Mouse (Mus musculus) limb, embryonic 11.5 days (tissue): ENCODE measurements around the gene Hmgcll1. TPM values are rescaled to one million over a fixed set of nuclear protein-coding genes. Genes with fewer than 3 reads are reported as not detected.

Experiments used
- ATAC-seq: fragments of 200-750 bp; cut with Nextera tagmentation; 2 replicates; pipeline ENCODE4 v1.8.0; 2017; ENCODE audit warnings: low read depth; ENCODE audit not compliant: insufficient number of reproducible peaks, low FRiP score, low TSS enrichment
- DNase-seq: peaks from one replicate; pipeline ENCODE4 v3.0.0-alpha.2; 2015; ENCODE audit warnings: low spot score
- H3K27ac ChIP-seq: fragments of 300-500 bp; sonication (generic); replicated peaks from 2 replicates; pipeline ENCODE4 v1.5.1; 2014; ENCODE audit warnings: low read depth, mild to moderate bottlenecking, low read length
- H3K27me3 ChIP-seq: fragments of 300-500 bp; sonication (generic); 2 replicates; pipeline ENCODE4 v1.6.1; 2014; ENCODE audit warnings: mild to moderate bottlenecking, low read length, mixed read lengths; ENCODE audit not compliant: control insufficient read depth, insufficient read depth
- H3K36me3 ChIP-seq: fragments of 300-500 bp; sonication (generic); 2 replicates; pipeline ENCODE4 v1.6.1; 2014; ENCODE audit warnings: mild to moderate bottlenecking, low read length, moderate library complexity, mixed read lengths; ENCODE audit not compliant: control insufficient read depth, insufficient read depth
- H3K4me1 ChIP-seq: fragments of 300-500 bp; sonication (generic); 2 replicates; pipeline ENCODE4 v1.6.1; 2014; ENCODE audit warnings: low read length, mixed read lengths; ENCODE audit not compliant: control insufficient read depth, insufficient read depth
- H3K4me2 ChIP-seq: fragments of 300-500 bp; sonication (generic); 2 replicates; pipeline ENCODE4 v1.6.1; 2014; ENCODE audit warnings: low read depth, mild to moderate bottlenecking, moderate library complexity; ENCODE audit not compliant: severe bottlenecking
- H3K4me3 ChIP-seq: fragments of 300-500 bp; sonication (generic); 2 replicates; pipeline ENCODE4 v1.5.1; 2014; ENCODE audit warnings: low read depth, low read length
- H3K9ac ChIP-seq: fragments of 300-500 bp; sonication (generic); 2 replicates; pipeline ENCODE4 v1.6.1; 2014; ENCODE audit warnings: mild to moderate bottlenecking, low read length
- H3K9me3 ChIP-seq: fragments of 300-500 bp; sonication (generic); 2 replicates; pipeline ENCODE4 v1.6.1; 2016; ENCODE audit warnings: low read length; ENCODE audit not compliant: control insufficient read depth
- WGBS: fragments of 180-500 bp; shearing (Covaris S2); extraction: QIAGEN DNeasy Blood & Tissue Kit; methylation state at CpG from one replicate; pipeline ENCODE4 v1.1.7; 2014; 5-methylcytosine and 5-hydroxymethylcytosine counted together
- polyA plus RNA-seq: library from polyadenylated mRNA; unstranded; fragments of >200 nt; fragmentation: Nextera tagmentation; extraction: Ambion mirVana; gene quantifications from 2 replicates; pipeline ENCODE4 v1.2.1, GENCODE M21; 2014

Gene Hmgcll1
- 5.8 and 7.0 TPM in 2 replicates for polyA plus RNA-seq

- peaks cover 5% of the 10 kb centered on the region; the same call in 1 of the 2 replicates for H3K4me1 ChIP-seq
- no peaks in the 10 kb centered on the region for H3K27me3 ChIP-seq
- H3K36me3 ChIP-seq, result no peaks in the 10 kb centered on the region
- 5% methylated on average over 40 of the region's 40 CpGs for WGBS
- peak within 1 kb of the TSS; percentile 82 for H3K4me2 ChIP-seq
- H3K9me3 ChIP-seq, result no peaks in the 10 kb centered on the region
- H3K4me3 ChIP-seq, result peak within 1 kb of the TSS; percentile 55
- ATAC-seq (peak; percentile 78), DNase-seq (peak; percentile 69)
- H3K27ac ChIP-seq, result peak within 1 kb of the TSS; percentile 56; the same call in 1 of the 2 replicates
- peak within 1 kb of the TSS; percentile 82 for H3K9ac ChIP-seq
Observed at GRCm38 (mm10) chr9:76014631-76015531, at the start of gene Hmgcll1. TSS of gene Hmgcll1 (plus strand) at chr9:76014855.

- 52% methylated on average over 1 of the region's 1 CpGs for WGBS
Observed at GRCm38 (mm10) chr9:75980097-75980496, 34.6 kb upstream of the Hmgcll1 start.

GRCm38 (mm10) chr9:75981139-75981538 lies 33.5 kb upstream of the Hmgcll1 start:
- H3K9me3 ChIP-seq, result no peaks in the 10 kb centered on the region
- H3K4me3 ChIP-seq, result no peak overlapping the region
- no peaks in the 10 kb centered on the region for H3K36me3 ChIP-seq
- no peak overlapping the region for H3K27ac ChIP-seq
- no peak overlapping the region for H3K9ac ChIP-seq
- DNase-seq, result no peak
- H3K4me1 ChIP-seq, result no peaks in the 10 kb centered on the region
- H3K27me3 ChIP-seq, result no peaks in the 10 kb centered on the region
- H3K4me2 ChIP-seq, result no peak overlapping the region
- no peak for ATAC-seq
- WGBS, result 91% methylated on average over 1 of the region's 1 CpGs

More at GRCm38 (mm10) chr9:75980097-75980496, 34.6 kb upstream of the Hmgcll1 start:
- DNase-seq (no peak), ATAC-seq (no peak)
- no peak overlapping the region for H3K4me3 ChIP-seq
- no peak overlapping the region for H3K9ac ChIP-seq
- no peak overlapping the region for H3K4me2 ChIP-seq
- H3K27me3 ChIP-seq, result no peaks in the 10 kb centered on the region
- no peaks in the 10 kb centered on the region for H3K9me3 ChIP-seq
- H3K27ac ChIP-seq, result no peak overlapping the region
- H3K4me1 ChIP-seq, result no peaks in the 10 kb centered on the region
- H3K36me3 ChIP-seq, result no peaks in the 10 kb centered on the region

GRCm38 (mm10) chr9:75989491-75989890 lies 25.2 kb upstream of the Hmgcll1 start:
- H3K4me1 ChIP-seq, result no peaks in the 10 kb centered on the region
- no peaks in the 10 kb centered on the region for H3K27me3 ChIP-seq
- DNase-seq, result no peak
- H3K4me2 ChIP-seq, result no peak overlapping the region
- WGBS, result 88% methylated on average over 4 of the region's 4 CpGs
- no peak overlapping the region for H3K27ac ChIP-seq
- no peaks in the 10 kb centered on the region for H3K36me3 ChIP-seq
- H3K9me3 ChIP-seq, result no peaks in the 10 kb centered on the region
- no peak overlapping the region for H3K9ac ChIP-seq
- no peak for ATAC-seq
- H3K4me3 ChIP-seq, result no peak overlapping the region

- no peak overlapping the region for H3K9ac ChIP-seq
- H3K9me3 ChIP-seq, result no peaks in the 10 kb centered on the region
- no peak for ATAC-seq
- no peaks in the 10 kb centered on the region for H3K27me3 ChIP-seq
- H3K4me2 ChIP-seq, result no peak overlapping the region
- no peak for DNase-seq
- no peak overlapping the region for H3K27ac ChIP-seq
- no peaks in the 10 kb centered on the region for H3K4me1 ChIP-seq
- no peaks in the 10 kb centered on the region for H3K36me3 ChIP-seq
- no peak overlapping the region for H3K4me3 ChIP-seq
- 78% methylated on average over 2 of the region's 2 CpGs for WGBS
Observed at GRCm38 (mm10) chr9:75998791-75999350, 15.8 kb upstream of the Hmgcll1 start.

- H3K4me2 ChIP-seq, result no peak overlapping the region
- H3K4me1 ChIP-seq, result no peaks in the 10 kb centered on the region
- H3K9ac ChIP-seq, result no peak overlapping the region
- no peaks in the 10 kb centered on the region for H3K36me3 ChIP-seq
- no peak for ATAC-seq
- H3K4me3 ChIP-seq, result no peak overlapping the region
- WGBS, result 74% methylated on average over 10 of the region's 10 CpGs
- no peaks in the 10 kb centered on the region for H3K27me3 ChIP-seq
- no peak for DNase-seq
- no peak overlapping the region for H3K27ac ChIP-seq
- no peaks in the 10 kb centered on the region for H3K9me3 ChIP-seq
Observed at GRCm38 (mm10) chr9:76000876-76001858, 13.5 kb upstream of the Hmgcll1 start.

- Histone ChIP-seq H3K9me3 (no peaks in the 10 kb centered on the region), H3K4me2 (no peak overlapping the region), H3K27ac (no peak overlapping the region), H3K27me3 (no peaks in the 10 kb centered on the region), H3K4me1 (no peaks in the 10 kb centered on the region), H3K4me3 (no peak overlapping the region), H3K9ac (no peak overlapping the region), H3K36me3 (no peaks in the 10 kb centered on the region)
- WGBS, result 83% methylated on average over 3 of the region's 3 CpGs
- DNase-seq (no peak), ATAC-seq (no peak)
Observed at GRCm38 (mm10) chr9:76003066-76003465, 11.6 kb upstream of the Hmgcll1 start.

- 72% methylated on average over 6 of the region's 6 CpGs for WGBS
- Histone ChIP-seq H3K4me3 (no peak overlapping the region), H3K9ac (no peak overlapping the region), H3K9me3 (no peaks in the 10 kb centered on the region), H3K4me1 (no peaks in the 10 kb centered on the region), H3K36me3 (no peaks in the 10 kb centered on the region), H3K27ac (no peak overlapping the region), H3K4me2 (no peak overlapping the region), H3K27me3 (no peaks in the 10 kb centered on the region)
- no peak for DNase-seq
- no peak for ATAC-seq
Observed at GRCm38 (mm10) chr9:76003637-76004036, 11.0 kb upstream of the Hmgcll1 start.
